Mouse (Mus musculus): ENCODE measurements around the gene Ndufa11. TPM values are rescaled to one million over a fixed set of nuclear protein-coding genes. Genes with fewer than 3 reads are reported as not detected.
A peak's percentile ranks its signal among the peaks of the same experiment; 100 is the strongest.

Gene Ndufa11
- 470 and 471 TPM in 2 replicates for polyA plus RNA-seq (2015; fragmentation: Nextera tagmentation; extraction: Ambion mirVana)

DNA sequence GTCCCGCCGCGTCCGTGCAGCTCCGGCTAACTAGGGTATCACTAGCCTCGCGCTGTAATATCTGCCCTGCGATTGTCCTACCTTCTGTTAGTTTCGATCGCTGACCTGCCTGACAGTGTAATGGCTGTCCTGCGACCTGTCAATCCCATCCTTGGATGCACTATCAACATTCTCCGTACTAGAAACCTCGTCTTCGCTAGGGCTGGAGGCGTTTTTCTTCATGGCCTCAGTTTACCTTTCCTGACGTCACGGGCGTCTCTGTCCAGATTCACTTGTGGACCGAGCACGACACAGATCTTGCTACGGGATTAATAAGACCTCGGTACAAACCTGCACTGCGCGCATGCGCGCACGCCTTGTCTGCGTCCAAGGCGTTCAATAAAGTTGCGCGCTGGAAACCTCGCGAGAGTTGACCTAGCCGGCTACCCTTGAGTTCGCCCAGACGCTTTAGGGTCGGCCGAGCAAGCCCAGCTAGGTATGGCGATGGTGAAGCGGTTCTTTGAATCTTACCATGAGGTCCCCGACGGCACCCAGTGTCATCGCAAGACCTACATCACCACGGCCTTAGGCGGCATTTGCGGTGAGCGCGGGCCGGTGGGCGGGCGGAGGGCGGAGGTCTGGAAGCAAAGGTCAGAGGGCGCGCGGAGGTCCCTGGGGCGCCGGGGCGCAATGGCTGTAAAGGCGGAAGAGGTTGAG, at the start of gene Ndufa11, which contains the start of gene Vmac:
Gene Ndufa11, plus strand, starts transcription at position 405 of the 696 bp plus-strand sequence.
Gene Vmac, minus strand, starts transcription at position 660 of the 696 bp plus-strand sequence.
- H3K27me3 ChIP-seq: no peaks in the 10 kb centered on the region
- under 1% methylated on average over 59 of the region's 59 CpGs for WGBS
- ATAC-seq (replicated peaks; ENCODE audit: low FRiP score): peak; percentile 75

DNA sequence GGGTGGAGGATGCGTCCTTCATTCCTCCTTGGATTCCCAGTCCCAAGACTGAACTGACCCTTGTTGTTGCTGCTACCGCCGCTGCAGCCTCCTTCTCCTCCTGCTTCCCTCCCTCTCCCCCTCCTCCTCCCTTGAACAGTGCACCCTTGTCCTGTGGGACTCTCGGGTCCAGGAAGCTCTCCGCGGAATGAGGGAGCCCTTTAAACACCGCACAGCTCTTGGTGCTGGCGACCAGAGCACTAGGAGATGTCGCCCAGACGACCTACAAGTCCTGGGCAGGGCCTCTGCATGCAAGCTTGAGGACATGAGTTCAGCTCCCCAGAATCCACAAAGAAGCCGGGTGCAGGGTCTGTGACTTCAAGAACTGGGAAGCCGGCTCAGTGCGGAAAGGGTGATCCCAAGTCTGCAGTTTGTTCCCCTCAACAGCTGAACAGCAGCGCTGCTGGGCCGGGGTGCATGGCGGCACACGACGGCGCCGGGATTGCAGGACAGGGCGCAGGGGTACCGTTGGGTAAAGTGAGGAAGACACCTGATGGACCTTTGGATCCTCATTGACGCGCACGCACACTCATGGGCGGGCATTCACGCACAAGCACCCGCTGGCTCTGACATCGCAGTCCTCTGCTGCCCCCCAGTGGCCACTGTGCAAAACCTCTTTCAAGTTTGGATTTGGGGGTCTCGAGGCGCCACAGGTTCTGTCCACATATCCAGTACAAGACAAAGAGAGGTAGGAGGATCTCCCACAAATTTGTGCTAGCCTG, 49.0 kb upstream of the Ndufa11 start:
- H3K9ac ChIP-seq: peak overlapping the region; percentile 55
- H3K9me3 ChIP-seq (replicated peaks): no peaks in the 10 kb centered on the region
- 5% methylated on average over 31 of the region's 31 CpGs for WGBS
- H3K27me3 ChIP-seq: no peaks in the 10 kb centered on the region
- no peak for ATAC-seq (replicated peaks; ENCODE audit: low FRiP score)
- H3K4me1 ChIP-seq: peaks cover 26% of the 10 kb centered on the region
- no peaks in the 10 kb centered on the region for H3K36me3 ChIP-seq
- no peak overlapping the region for H3K27ac ChIP-seq
- peak overlapping the region; percentile 98 for H3K4me2 ChIP-seq
- peak overlapping the region; percentile 53 for H3K4me3 ChIP-seq (replicated peaks)

More for the DNA sequence above, at the start of gene Ndufa11, which contains the start of gene Vmac:
- H3K9me3 ChIP-seq (replicated peaks): no peaks in the 10 kb centered on the region
- peak within 1 kb of the TSS; percentile 89 for H3K4me2 ChIP-seq
- peaks cover 27% of the 10 kb centered on the region for H3K36me3 ChIP-seq
- peak within 1 kb of the TSS; percentile 90 for H3K9ac ChIP-seq
- H3K27ac ChIP-seq: peak within 1 kb of the TSS; percentile 89
- H3K4me3 ChIP-seq (replicated peaks): peak within 1 kb of the TSS; percentile 95
- H3K4me1 ChIP-seq: peaks cover 46% of the 10 kb centered on the region

DNA sequence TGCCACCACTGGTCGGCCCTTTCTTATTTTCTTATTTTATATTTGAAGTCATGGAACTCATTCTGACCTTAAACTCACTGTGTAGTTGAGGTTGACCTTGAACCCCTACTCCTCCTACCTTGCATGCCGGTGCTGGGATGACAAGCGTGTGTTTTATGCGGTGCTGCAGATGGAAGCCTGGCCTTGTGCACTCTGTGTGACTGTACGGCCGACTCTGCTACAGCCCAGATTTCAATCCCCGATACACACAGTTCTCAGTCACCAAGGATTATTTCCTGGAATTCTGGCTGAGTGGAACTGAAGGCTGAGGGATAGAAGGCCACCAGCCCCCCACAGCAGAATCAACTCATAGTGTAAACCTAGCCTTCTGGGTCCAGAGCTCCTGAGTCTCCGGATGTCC, 47.8 kb upstream of the Ndufa11 start:
- ATAC-seq (replicated peaks; ENCODE audit: low FRiP score): no peak
- H3K4me2 ChIP-seq: no peak overlapping the region
- WGBS: 81% methylated on average over 8 of the region's 8 CpGs
- H3K9me3 ChIP-seq (replicated peaks): no peaks in the 10 kb centered on the region
- H3K4me1 ChIP-seq: peaks cover 21% of the 10 kb centered on the region
- H3K27ac ChIP-seq: no peak overlapping the region
- H3K27me3 ChIP-seq: no peaks in the 10 kb centered on the region
- no peak overlapping the region for H3K4me3 ChIP-seq (replicated peaks)
- no peak overlapping the region for H3K9ac ChIP-seq
- no peaks in the 10 kb centered on the region for H3K36me3 ChIP-seq

GRCm38 (mm10) chr17:56672941-56673646, 44.5 kb upstream of the Ndufa11 start, which contains the start of gene Ranbp3:
Ranbp3 (plus strand) TSS chr17:56673294.
- Histone ChIP-seq H3K27ac (peak within 1 kb of the TSS; percentile 92), H3K27me3 (no peaks in the 10 kb centered on the region), H3K9me3 (replicated peaks) (no peaks in the 10 kb centered on the region), H3K36me3 (peaks cover 30% of the 10 kb centered on the region), H3K4me2 (peak within 1 kb of the TSS; percentile 70), H3K9ac (peak within 1 kb of the TSS; percentile 97), H3K4me1 (peaks cover 39% of the 10 kb centered on the region), H3K4me3 (replicated peaks) (peak within 1 kb of the TSS; percentile 96)
- peak; percentile 93 for ATAC-seq (replicated peaks; ENCODE audit: low FRiP score)
- under 1% methylated on average over 64 of the region's 66 CpGs for WGBS

GRCm38 (mm10) chr17:56673647-56674416, 43.7 kb upstream of the Ndufa11 start:
- Histone ChIP-seq H3K4me3 (replicated peaks) (peak overlapping the region; percentile 96), H3K4me2 (peak overlapping the region; percentile 70), H3K9ac (peak overlapping the region; percentile 97), H3K4me1 (peaks cover 31% of the 10 kb centered on the region), H3K36me3 (peaks cover 33% of the 10 kb centered on the region), H3K27me3 (no peaks in the 10 kb centered on the region), H3K27ac (peak overlapping the region; percentile 92), H3K9me3 (replicated peaks) (no peaks in the 10 kb centered on the region)
- peak; percentile 48 for ATAC-seq (replicated peaks; ENCODE audit: low FRiP score)
- 1% methylated on average over 37 of the region's 37 CpGs for WGBS

- 0 out of 2 replicates have a peak, but pooled peaks cover 2% of the 10 kb centered on the region for H3K4me1 ChIP-seq
- no peak overlapping the region for H3K4me2 ChIP-seq
- WGBS: 76% methylated on average over 4 of the region's 4 CpGs
- no peak for ATAC-seq (replicated peaks; ENCODE audit: low FRiP score)
- peaks cover 83% of the 10 kb centered on the region for H3K36me3 ChIP-seq
- H3K9ac ChIP-seq: no peak overlapping the region
- no peak overlapping the region for H3K4me3 ChIP-seq (replicated peaks)
- H3K27me3 ChIP-seq: no peaks in the 10 kb centered on the region
- H3K27ac ChIP-seq: no peak overlapping the region
- H3K9me3 ChIP-seq (replicated peaks): no peaks in the 10 kb centered on the region
Measured at GRCm38 (mm10) chr17:56681791-56682190, 35.8 kb upstream of the Ndufa11 start.

DNA sequence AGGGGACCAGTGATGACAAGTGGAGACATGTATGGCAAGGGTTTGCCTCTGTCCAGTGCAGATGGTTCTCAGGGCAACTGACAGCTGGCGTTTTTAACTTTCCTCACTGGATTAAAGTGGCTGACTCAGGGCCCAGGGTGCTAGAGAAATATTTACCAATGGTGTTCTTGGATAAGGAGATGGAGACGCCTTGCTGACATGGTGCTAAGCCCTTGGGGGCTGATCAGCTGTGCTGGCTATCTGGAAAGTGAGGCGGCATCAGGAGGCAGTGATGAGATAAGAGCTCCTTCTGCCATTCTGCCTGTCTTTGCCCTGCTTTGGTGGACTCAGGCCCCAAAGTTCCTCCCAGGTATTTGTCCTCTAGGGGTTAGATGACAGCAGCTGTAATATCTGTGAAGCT, 34.7 kb upstream of the Ndufa11 start:
- H3K36me3 ChIP-seq: peaks cover 83% of the 10 kb centered on the region
- H3K4me3 ChIP-seq (replicated peaks): no peak overlapping the region
- ATAC-seq (replicated peaks; ENCODE audit: low FRiP score): no peak
- no peaks in the 10 kb centered on the region for H3K4me1 ChIP-seq
- H3K9me3 ChIP-seq (replicated peaks): no peaks in the 10 kb centered on the region
- H3K27ac ChIP-seq: no peak overlapping the region
- 72% methylated on average over 3 of the region's 3 CpGs for WGBS
- H3K4me2 ChIP-seq: no peak overlapping the region
- H3K27me3 ChIP-seq: no peaks in the 10 kb centered on the region
- no peak overlapping the region for H3K9ac ChIP-seq

DNA sequence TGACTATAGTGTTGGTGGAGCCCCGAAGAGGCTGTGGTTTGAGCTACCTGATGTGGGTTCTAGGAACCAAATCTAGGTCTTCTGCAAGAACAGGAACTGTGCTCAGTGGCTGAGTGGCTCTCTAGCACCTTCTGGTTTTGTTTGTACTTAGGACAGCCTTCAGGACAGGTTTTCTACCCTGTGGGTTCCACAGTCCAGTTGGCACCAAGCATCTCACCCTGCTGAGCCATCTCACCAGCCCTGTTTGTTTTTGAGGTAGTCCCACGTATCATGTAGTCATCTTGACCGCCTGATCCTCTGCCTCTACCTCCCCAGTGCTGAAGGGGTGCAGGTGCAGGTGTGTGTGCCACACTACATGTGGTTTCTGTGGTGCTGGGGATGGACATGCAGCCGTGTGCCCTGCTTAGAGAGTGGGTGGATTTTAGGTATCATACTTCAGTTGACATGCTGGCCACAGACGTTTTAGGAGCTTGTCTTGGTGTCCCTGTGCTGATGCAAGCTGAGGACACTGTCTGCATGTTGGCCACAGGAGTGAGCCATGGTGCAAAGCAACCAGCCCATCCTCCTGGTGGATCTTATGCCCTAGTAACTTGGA, 33.9 kb upstream of the Ndufa11 start:
- H3K27me3 ChIP-seq: no peaks in the 10 kb centered on the region
- H3K4me3 ChIP-seq (replicated peaks): no peak overlapping the region
- no peaks in the 10 kb centered on the region for H3K4me1 ChIP-seq
- H3K9ac ChIP-seq: no peak overlapping the region
- peaks cover 87% of the 10 kb centered on the region for H3K36me3 ChIP-seq
- H3K9me3 ChIP-seq (replicated peaks): no peaks in the 10 kb centered on the region
- H3K4me2 ChIP-seq: no peak overlapping the region
- ATAC-seq (replicated peaks; ENCODE audit: low FRiP score): no peak
- WGBS: 80% methylated on average over 5 of the region's 5 CpGs
- no peak overlapping the region for H3K27ac ChIP-seq

- H3K27me3 ChIP-seq: no peaks in the 10 kb centered on the region
- no peak overlapping the region for H3K4me2 ChIP-seq
- 81% methylated on average over 2 of the region's 2 CpGs for WGBS
- peaks cover 87% of the 10 kb centered on the region for H3K36me3 ChIP-seq
- H3K4me3 ChIP-seq (replicated peaks): no peak overlapping the region
- no peak for ATAC-seq (replicated peaks; ENCODE audit: low FRiP score)
- H3K27ac ChIP-seq: no peak overlapping the region
- H3K4me1 ChIP-seq: no peaks in the 10 kb centered on the region
- H3K9me3 ChIP-seq (replicated peaks): no peaks in the 10 kb centered on the region
- no peak overlapping the region for H3K9ac ChIP-seq
Measured at GRCm38 (mm10) chr17:56684649-56685048, 32.9 kb upstream of the Ndufa11 start.

DNA sequence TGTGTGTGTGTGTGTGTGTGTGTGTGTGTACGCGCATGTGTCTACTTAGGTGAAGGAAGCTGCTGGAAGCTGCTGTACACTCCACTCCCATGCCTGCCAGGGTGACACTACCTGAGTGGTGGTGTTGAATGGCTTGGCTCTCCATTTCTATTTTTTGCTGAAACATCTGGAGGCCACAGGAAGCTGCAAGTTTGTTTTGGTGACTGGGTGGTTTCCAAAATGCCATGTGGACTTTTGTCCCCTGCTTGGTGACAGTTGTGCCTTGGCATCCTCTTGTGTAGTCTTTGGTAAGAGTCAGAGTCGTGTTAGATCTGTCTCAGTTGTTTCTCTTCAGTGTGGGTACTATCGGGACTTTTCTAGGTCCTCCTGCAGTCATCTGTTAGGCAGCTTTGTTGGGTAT, 30.8 kb upstream of the Ndufa11 start:
- peaks cover 89% of the 10 kb centered on the region for H3K36me3 ChIP-seq
- WGBS: 97% methylated on average over 4 of the region's 4 CpGs
- H3K27ac ChIP-seq: no peak overlapping the region
- H3K4me3 ChIP-seq (replicated peaks): no peak overlapping the region
- H3K9me3 ChIP-seq (replicated peaks): no peaks in the 10 kb centered on the region
- no peak overlapping the region for H3K9ac ChIP-seq
- H3K4me2 ChIP-seq: no peak overlapping the region
- no peaks in the 10 kb centered on the region for H3K27me3 ChIP-seq
- no peak for ATAC-seq (replicated peaks; ENCODE audit: low FRiP score)
- H3K4me1 ChIP-seq: no peaks in the 10 kb centered on the region

DNA sequence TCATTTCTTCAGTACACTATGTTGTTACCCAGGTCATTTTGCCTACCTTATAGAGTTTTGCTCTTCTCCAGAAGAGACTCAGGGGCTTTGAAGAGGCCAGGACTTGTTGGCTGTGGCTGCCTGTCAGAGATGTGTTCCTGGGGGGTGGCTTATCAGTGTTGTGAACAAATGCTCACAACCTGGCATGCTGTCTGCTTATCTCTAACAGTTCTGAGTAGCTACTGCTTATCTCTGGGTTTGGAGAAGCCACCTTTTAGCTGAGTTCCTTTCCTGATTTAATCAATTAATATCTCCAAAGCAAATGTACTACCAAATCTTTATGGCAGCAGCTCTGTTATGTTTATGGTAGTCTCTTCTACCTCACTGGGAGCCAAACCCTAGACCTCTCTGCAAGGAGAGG, 29.5 kb upstream of the Ndufa11 start:
- Histone ChIP-seq H3K4me1 (peaks cover 8% of the 10 kb centered on the region; the same call in 1 of the 2 replicates), H3K4me2 (no peak overlapping the region), H3K27ac (no peak overlapping the region), H3K9me3 (replicated peaks) (no peaks in the 10 kb centered on the region), H3K4me3 (replicated peaks) (no peak overlapping the region), H3K36me3 (peaks cover 92% of the 10 kb centered on the region), H3K27me3 (no peaks in the 10 kb centered on the region), H3K9ac (no peak overlapping the region)
- ATAC-seq (replicated peaks; ENCODE audit: low FRiP score): no peak
